Mouse (Mus musculus) hindbrain, embryonic 10.5 days (tissue): ENCODE data around the gene Hba-a1. TPM values are rescaled to one million over a fixed set of nuclear protein-coding genes. Genes with fewer than 3 reads are reported as not detected.
A peak's percentile ranks its signal among the peaks of the same experiment; 100 is the strongest.
"Not testable (repeated sequence)": the region's sequence is repeated elsewhere in the genome, so short reads cannot be mapped to it uniquely, and the experiment has no call there.

ENCODE experiments used
- DNase-seq: peaks from one replicate; pipeline ENCODE4 v3.0.0-alpha.2; 2017; ENCODE audit warnings: low spot score
- H3K27ac ChIP-seq: fragments of 300-500 bp; sonication (generic); 2 replicates; pipeline ENCODE4 v1.5.1; 2016; ENCODE audit warnings: mild to moderate bottlenecking, moderate library complexity
- H3K27me3 ChIP-seq: fragments of 300-500 bp; sonication (generic); 2 replicates; pipeline ENCODE4 v1.6.1; 2016; ENCODE audit warnings: mild to moderate bottlenecking; ENCODE audit not compliant: poor library complexity, insufficient read depth, severe bottlenecking
- H3K36me3 ChIP-seq: fragments of 300-500 bp; sonication (generic); 2 replicates; pipeline ENCODE4 v1.6.1; 2016; ENCODE audit warnings: mild to moderate bottlenecking, moderate library complexity
- H3K4me1 ChIP-seq: fragments of 300-500 bp; sonication (generic); replicated peaks from 2 replicates; pipeline ENCODE4 v1.6.1; 2016; ENCODE audit warnings: mild to moderate bottlenecking
- H3K4me3 ChIP-seq: fragments of 300-500 bp; sonication (generic); 2 replicates; pipeline ENCODE4 v1.5.1; 2016; ENCODE audit warnings: mild to moderate bottlenecking, moderate library complexity
- H3K9me3 ChIP-seq: fragments of 300-500 bp; sonication (generic); 2 replicates; pipeline ENCODE4 v1.6.1; 2016; ENCODE audit warnings: mild to moderate bottlenecking, moderate library complexity
- WGBS: fragments of 180-500 bp; shearing (Covaris S2); methylation state at CpG from one replicate; pipeline ENCODE4 v1.1.7; 2016; 5-methylcytosine and 5-hydroxymethylcytosine counted together
- polyA plus RNA-seq: library from polyadenylated mRNA; unstranded; fragments of >200 nt; fragmentation: Nextera tagmentation; extraction: Ambion mirVana; gene quantifications from 2 replicates; pipeline ENCODE4 v1.2.1, GENCODE M21; 2016

Gene Hba-a1
- polyA plus RNA-seq, 1 experiment from 2014 or later: 2,589 TPM

DNA sequence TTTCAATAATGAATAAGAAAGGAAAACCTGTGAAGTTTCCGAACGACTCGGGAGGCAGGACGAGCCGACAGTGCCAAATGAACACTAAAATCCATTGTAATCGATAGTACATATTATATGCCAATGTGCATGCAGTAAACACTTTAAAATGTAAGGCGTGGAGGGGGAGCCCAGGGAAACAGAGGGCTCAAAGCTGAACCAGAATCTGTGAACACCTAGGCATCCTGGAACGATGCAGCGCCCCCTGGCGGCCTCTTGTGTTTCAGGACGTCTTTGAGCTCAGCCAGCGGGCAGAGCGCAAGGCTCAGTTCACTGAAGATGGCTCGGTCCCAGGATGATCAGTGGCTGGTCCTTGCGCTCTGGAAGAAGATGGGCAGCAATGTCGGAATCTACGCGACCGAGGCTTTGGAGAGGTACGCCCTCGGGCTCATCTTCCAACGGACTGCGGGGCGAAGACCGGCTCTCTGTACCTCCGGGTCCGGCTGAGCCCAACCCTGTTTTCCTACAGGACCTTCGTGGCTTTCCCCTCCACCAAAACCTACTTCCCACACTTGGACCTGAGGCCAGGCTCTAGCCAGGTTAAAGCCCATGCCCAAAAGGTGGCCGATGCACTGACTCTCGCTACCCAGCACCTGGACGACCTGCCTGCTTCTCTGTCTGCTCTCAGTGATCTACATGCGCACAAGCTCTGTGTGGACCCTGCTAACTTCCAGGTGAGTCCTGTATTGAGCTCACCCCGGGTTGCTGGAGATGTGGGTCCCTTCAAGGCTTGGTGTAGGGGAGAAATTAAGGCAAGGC, 3.6 kb downstream of the Hba-a1 start, which contains the start of gene Hbq1b:
Gene Hbq1b (plus strand): TSS at position 271 of the 798 bp plus-strand sequence.
- peak; percentile 66 for DNase-seq
- H3K27me3 ChIP-seq: peaks cover 16% of the 10 kb centered on the region
- WGBS: 23% methylated on average over 31 of the region's 33 CpGs
- not testable (repeated sequence) for H3K9me3 ChIP-seq, H3K36me3 ChIP-seq, H3K4me1 ChIP-seq
- H3K27ac ChIP-seq: 0 out of 2 replicates have a peak within 1 kb of the TSS, but pooled peaks have one; percentile 45
- peak within 1 kb of the TSS; percentile 43 for H3K4me3 ChIP-seq

DNA sequence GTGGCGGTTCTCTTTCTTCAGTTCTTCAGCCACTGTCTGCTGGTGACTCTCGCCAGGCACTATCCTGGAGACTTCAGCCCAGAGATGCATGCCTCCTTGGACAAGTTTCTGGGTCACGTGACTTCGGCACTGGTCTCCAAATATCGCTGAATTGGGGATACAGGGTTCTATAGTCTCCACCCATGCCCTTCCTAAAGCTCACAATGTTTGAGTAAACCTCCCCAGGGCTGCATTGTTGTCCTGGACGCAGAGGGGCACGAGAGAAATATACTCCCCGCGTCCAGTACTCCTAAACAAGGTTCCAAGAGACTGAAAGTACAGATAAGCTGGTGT, 4.1 kb downstream of the Hba-a1 start:
- 72% methylated on average over 9 of the region's 9 CpGs for WGBS
- Histone ChIP-seq H3K4me3 (no peak overlapping the region), H3K27ac (no peak overlapping the region), H3K9me3 (no peaks in the 10 kb centered on the region), H3K4me1 (no peaks in the 10 kb centered on the region), H3K36me3 (no peaks in the 10 kb centered on the region), H3K27me3 (peaks cover 16% of the 10 kb centered on the region)
- no peak for DNase-seq

DNA sequence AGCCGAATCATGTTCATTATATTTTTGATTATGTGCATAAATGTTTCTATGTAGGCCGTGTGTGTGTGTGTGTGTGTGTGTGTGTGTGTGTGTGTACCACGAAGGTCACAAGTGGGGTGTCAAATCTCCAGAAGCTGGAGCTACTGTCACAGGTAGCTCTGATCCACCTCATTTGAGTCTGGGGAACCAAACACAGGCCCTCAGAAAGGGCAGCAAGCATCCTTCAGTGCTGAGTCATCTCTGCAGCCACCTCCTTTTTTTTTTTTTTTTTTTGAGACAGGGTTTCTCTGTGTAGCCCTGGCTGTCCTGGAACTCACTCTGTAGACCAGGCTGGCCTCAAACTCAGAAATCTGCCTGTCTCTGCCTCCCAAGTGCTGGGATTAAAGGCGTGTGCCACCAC, 9.5 kb downstream of the Hba-a1 start:
- WGBS: 83% methylated on average over 4 of the region's 4 CpGs
- DNase-seq, H3K4me1 ChIP-seq, H3K36me3 ChIP-seq, H3K27ac ChIP-seq, H3K4me3 ChIP-seq, H3K9me3 ChIP-seq: not testable (repeated sequence)
- peaks cover 13% of the 10 kb centered on the region for H3K27me3 ChIP-seq

DNA sequence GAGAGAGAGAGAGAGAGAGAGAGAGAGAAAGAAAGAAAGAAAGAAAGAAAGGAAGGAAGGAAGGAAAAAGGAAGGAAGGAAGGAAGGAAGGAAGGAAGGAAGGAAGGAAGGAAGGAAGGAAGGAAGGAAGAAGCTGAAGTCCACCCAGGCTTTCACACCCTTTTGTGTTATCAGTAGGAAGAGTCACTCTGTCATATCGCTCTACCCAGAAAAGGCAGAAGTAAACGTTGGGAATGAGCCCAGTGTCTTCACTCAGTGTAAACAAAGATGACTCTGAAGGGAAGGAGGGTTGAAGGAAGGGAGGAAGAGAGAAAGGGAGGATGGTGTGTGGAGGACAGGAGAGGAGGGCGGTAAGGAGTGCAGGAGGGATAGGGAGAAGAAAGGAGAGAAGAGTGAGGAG, 10.2 kb downstream of the Hba-a1 start:
- 77% methylated on average over 3 of the region's 3 CpGs for WGBS
- not testable (repeated sequence) for H3K9me3 ChIP-seq, H3K4me3 ChIP-seq, H3K36me3 ChIP-seq, H3K27ac ChIP-seq, H3K27me3 ChIP-seq, DNase-seq, H3K4me1 ChIP-seq

DNA sequence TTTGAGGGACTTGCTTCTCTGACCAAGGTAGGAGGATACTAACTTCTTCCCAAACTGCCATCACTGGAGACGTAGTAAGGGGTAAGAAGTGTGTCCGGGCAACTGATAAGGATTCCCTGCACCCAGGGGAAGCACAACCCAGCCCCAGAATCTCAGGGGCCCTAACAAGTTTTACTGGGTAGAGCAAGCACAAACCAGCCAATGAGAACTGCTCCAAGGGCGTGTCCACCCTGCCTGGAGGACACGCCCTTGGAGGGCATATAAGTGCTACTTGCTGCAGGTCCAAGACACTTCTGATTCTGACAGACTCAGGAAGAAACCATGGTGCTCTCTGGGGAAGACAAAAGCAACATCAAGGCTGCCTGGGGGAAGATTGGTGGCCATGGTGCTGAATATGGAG, 12.9 kb downstream of the Hba-a1 start, which contains the start of gene Hba-a2:
Gene Hba-a2 (plus strand): TSS at position 287 of the 400 bp plus-strand sequence.
- H3K4me1 ChIP-seq, H3K9me3 ChIP-seq, H3K27ac ChIP-seq, H3K36me3 ChIP-seq, DNase-seq, H3K4me3 ChIP-seq: not testable (repeated sequence)
- H3K27me3 ChIP-seq: peaks cover 13% of the 10 kb centered on the region
- WGBS: no CpG with 5 or more reads among the region's 4 CpGs

DNA sequence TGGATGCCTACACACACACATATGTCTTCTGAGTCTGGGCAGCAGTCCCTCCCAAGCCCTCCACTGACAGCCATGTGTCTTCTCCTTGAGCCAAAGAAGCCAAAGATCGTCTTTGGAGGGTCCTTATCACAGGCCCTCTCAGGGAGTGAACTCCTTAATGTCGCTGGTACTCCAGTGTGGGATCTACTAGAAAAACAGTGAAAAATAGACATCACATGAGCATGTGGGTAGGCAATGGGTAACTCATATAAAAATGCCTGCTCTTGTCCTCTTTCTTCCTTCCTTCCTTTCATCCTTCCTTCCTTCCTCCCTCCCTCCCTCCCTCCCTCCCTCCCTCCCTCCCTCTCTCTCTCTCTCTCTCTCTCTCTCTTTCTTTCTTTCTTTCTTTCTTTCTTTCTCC, 14.1 kb downstream of the Hba-a1 start:
- WGBS: 46% methylated on average over 2 of the region's 2 CpGs

DNA sequence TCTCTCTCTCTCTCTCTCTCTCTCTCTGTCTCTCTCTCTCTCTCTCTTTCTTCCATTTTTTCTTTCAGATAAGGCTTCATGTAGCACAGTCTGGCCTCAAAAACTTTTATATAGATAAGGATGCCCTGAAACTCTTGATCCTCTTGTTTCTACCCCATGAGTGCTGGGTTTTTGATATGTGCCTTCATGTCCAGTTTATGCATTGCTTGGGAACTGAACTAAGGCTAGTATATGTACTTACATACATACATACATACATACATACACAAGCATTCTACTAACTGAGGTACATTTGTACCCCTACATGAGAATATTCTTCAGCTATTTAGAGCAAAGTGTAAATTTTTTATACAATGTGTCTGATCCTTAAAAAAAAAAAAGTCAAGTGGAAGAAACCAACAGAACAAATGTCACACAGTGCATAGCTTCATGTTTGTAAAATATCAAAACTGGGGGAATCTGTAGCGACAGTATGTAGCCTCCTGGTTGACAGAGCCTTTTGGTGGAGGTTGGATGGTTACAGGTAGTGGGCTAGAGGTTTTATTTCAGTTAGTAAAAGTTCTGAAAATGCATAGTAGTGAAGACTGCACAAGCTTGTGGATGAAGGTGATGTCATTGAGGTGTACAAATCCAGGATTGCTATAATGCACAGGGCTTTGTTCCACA, 14.7 kb downstream of the Hba-a1 start:
- 89% methylated on average over 1 of the region's 1 CpGs for WGBS
- H3K27me3 ChIP-seq: peaks cover 25% of the 10 kb centered on the region
- no peaks in the 10 kb centered on the region for H3K36me3 ChIP-seq
- H3K4me3 ChIP-seq: no peak overlapping the region
- DNase-seq: no peak
- H3K9me3 ChIP-seq: no peaks in the 10 kb centered on the region
- H3K27ac ChIP-seq: no peak overlapping the region
- no peaks in the 10 kb centered on the region for H3K4me1 ChIP-seq

More for the DNA sequence above, 14.1 kb downstream of the Hba-a1 start:
- H3K27ac ChIP-seq, H3K36me3 ChIP-seq, H3K4me1 ChIP-seq, H3K9me3 ChIP-seq, DNase-seq, H3K4me3 ChIP-seq: not testable (repeated sequence)
- peaks cover 24% of the 10 kb centered on the region for H3K27me3 ChIP-seq

DNA sequence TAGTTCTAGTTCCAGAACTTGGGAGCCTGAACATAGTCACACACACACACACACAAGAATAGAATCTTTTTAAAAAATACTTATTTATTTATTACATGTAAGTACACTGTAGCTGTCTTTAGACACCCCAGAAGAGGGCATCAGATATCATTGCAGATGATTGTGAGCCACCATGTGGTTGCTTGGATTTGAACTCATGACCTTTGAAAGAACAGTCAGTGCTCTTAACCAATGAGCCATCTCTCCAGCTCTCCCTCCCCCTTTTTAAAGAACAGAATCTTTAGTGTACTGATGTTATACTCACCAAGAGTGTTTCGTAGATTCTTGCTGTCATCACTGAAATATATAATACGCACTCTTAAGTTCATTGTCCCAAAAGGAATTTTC, 15.2 kb downstream of the Hba-a1 start:
- no peak overlapping the region for H3K27ac ChIP-seq
- no peaks in the 10 kb centered on the region for H3K4me1 ChIP-seq
- no peaks in the 10 kb centered on the region for H3K9me3 ChIP-seq
- no peaks in the 10 kb centered on the region for H3K36me3 ChIP-seq
- no peak for DNase-seq
- peaks cover 25% of the 10 kb centered on the region for H3K27me3 ChIP-seq
- 90% methylated on average over 2 of the region's 2 CpGs for WGBS
- no peak overlapping the region for H3K4me3 ChIP-seq

DNA sequence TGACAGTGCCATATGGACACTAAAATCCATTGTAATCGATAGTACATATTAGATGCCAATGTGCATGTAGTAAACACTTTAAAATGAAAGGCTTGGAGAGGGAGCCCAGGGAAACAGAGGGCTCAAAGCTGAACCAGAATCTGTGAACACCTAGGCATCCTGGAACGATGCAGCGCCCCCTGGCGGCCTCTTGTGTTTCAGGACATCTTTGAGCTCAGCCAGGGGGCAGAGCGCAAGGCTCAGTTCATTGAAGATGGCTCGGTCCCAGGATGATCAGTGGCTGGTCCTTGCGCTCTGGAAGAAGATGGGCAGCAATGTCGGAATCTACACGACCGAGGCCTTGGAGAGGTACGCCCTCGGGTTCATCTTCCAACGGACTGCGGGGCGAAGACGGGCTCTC, 16.6 kb downstream of the Hba-a1 start, which contains the start of gene Hbq1a:
Gene Hbq1a (plus strand): TSS at position 205 of the 400 bp plus-strand sequence.
- Histone ChIP-seq H3K27me3 (peaks cover 21% of the 10 kb centered on the region), H3K4me3 (peak within 1 kb of the TSS; percentile 32)
- H3K27ac ChIP-seq, H3K9me3 ChIP-seq, H3K36me3 ChIP-seq, H3K4me1 ChIP-seq: not testable (repeated sequence)
- 6% methylated on average over 16 of the region's 16 CpGs for WGBS
- peak; percentile 64 for DNase-seq

DNA sequence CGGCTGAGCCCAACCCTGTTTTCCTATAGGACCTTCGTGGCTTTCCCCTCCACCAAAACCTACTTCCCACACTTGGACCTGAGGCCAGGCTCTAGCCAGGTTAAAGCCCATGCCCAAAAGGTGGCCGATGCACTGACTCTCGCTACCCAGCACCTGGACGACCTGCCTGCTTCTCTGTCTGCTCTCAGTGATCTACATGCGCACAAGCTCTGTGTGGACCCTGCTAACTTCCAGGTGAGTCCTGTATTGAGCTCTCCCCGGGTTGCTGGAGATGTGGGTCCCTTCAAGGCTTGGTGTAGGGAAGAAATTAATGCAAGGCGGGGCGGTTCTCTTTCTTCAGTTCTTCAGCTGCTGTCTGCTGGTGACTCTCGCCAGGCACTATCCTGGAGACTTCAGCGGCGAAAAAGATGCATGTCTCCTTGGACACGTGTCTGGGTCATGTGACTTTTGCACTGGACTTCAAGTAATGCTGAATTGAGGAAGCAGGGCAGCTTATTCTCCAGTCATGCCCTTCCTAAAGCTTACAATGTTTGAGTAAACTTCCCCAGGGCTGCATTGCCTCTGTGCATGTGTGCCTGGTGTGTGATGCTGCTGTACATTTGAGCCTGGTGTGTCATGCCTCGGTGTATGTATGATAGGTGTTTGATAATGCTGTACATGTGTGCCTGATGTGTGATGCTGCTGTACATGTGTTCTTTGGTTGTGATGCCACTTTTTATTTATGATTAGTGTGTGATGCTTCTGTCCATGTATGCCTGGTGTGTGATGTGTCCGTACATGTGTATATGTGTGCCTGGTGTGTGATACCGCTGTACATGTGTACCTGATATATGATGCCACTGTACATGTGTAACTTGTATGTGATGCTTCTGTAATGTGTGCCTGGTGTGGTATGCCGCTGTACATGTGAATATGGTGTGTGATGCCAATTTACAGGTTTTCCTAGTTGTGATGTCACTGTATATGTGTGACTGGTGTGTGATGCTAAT, 17.3 kb downstream of the Hba-a1 start:
- Histone ChIP-seq H3K36me3 (no peaks in the 10 kb centered on the region), H3K9me3 (no peaks in the 10 kb centered on the region), H3K27ac (no peak overlapping the region), H3K4me1 (no peaks in the 10 kb centered on the region), H3K4me3 (peak overlapping the region; percentile 32), H3K27me3 (peaks cover 21% of the 10 kb centered on the region)
- DNase-seq: no peak
- 51% methylated on average over 16 of the region's 17 CpGs for WGBS

DNA sequence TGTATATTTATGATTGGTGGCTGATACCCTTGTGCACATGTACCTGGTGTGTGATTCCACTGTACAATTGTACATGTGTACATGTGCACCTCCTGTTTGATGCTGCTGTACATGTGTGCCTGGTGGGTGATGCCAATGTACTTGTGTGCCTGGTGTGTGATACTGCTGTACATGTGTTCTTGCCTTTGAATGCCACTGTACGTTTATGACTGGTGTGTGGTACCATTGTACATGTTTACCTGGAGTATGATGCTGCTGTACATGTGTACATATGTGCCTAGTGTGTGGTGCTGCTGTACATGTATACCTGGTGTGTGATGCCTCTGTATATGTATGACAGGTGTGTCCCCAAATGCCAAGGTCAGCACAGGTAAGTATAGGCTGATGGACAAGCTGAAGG, 18.2 kb downstream of the Hba-a1 start:
- 82% methylated on average over 1 of the region's 1 CpGs for WGBS
- Histone ChIP-seq H3K4me1 (no peaks in the 10 kb centered on the region), H3K4me3 (no peak overlapping the region), H3K36me3 (no peaks in the 10 kb centered on the region), H3K27ac (no peak overlapping the region), H3K27me3 (peaks cover 21% of the 10 kb centered on the region), H3K9me3 (no peaks in the 10 kb centered on the region)
- no peak for DNase-seq

DNA sequence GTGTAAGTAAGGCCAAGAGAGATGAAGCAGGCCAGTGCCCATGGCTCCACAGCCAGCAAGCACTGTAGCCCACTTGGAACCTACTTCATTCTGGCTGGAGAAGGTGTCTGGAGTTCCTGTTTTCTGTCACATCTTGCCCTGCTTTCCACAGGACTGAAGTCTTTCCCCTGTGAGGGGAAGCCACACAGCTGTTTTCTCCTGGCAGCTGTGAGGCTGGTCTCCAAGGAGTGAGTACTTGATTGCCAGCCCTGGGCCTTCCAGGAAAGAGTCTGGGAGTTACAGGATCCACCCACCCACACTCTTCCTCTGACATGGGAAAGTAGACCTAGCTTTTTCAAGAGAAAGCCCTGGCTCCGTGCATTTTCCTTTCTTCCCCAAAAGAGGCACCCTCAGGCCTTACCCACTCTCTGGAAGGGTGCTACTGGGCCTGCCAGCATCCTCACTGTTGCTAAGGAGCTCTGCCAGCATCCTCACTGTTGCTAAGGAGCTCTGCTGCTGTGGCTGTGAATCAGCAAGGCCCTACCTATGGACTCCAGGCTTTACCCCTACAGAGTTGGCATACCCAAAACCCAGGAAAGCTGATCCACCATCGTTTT, 19.6 kb downstream of the Hba-a1 start:
- Histone ChIP-seq H3K36me3 (no peaks in the 10 kb centered on the region), H3K4me3 (no peak overlapping the region), H3K27ac (no peak overlapping the region), H3K27me3 (peaks cover 21% of the 10 kb centered on the region), H3K4me1 (peaks cover 7% of the 10 kb centered on the region), H3K9me3 (no peaks in the 10 kb centered on the region)
- WGBS: 49% methylated on average over 2 of the region's 2 CpGs
- no peak for DNase-seq
